Mouse (Mus musculus): ENCODE data around the gene Strn4. TPM values are rescaled to one million over a fixed set of nuclear protein-coding genes. Genes with fewer than 3 reads are reported as not detected.
A peak's percentile ranks its signal among the peaks of the same experiment; 100 is the strongest.

The Strn4 gene
- total and polyA plus RNA-seq, 3 experiments: 55.5 to 94.2 (median 56.2) TPM

- Histone ChIP-seq H3K4me1 (ENCODE audit: control insufficient read depth, insufficient read depth, low read length) (peaks cover 8% of the 10 kb centered on the region), H3K27ac (peak overlapping the region; percentile 51; the same call in 1 of the 2 replicates), H3K9ac (ENCODE audit: low read depth, low read length) (no peak overlapping the region), H3K27me3 (ENCODE audit: control insufficient read depth, insufficient read depth, low read length) (no peaks in the 10 kb centered on the region), H3K4me3 (no peak overlapping the region), H3K36me3 (ENCODE audit: control insufficient read depth, insufficient read depth, low read length) (no peaks in the 10 kb centered on the region), H3K79me2 (replicated peaks; ENCODE audit: control insufficient read depth, insufficient read depth, low read length) (no peaks in the 10 kb centered on the region)
- no peak for TF ChIP-seq EP300 (IDR thresholded peaks at IDR 0.05; ENCODE audit: insufficient read depth, low read depth, low read length)
- no peak for TF ChIP-seq CTCF (IDR thresholded peaks at IDR 0.05)
- no peak for TF ChIP-seq POLR2A (IDR thresholded peaks at IDR 0.05; ENCODE audit: insufficient read depth, low read depth, low read length)
- intact Hi-C loops (cut with DNase I): no loop called here
- DNase-seq: no peak
- WGBS: 49% methylated on average over 4 of the region's 4 CpGs
These were observed 25.4 kb downstream of the Strn4 start for GRCm38 (mm10) chr7:16841078-16841477.

GRCm38 (mm10) chr7:16841561-16842560 lies 26.2 kb downstream of the Strn4 start:
- DNase-seq: peak in 1 of 2 experiments; percentile 68
- Histone ChIP-seq H3K4me3 (0 out of 2 replicates have a peak overlapping the region, but pooled peaks have one; percentile 16), H3K36me3 (ENCODE audit: control insufficient read depth, insufficient read depth, low read length) (no peaks in the 10 kb centered on the region), H3K27ac (peak overlapping the region; percentile 51), H3K27me3 (ENCODE audit: control insufficient read depth, insufficient read depth, low read length) (no peaks in the 10 kb centered on the region), H3K9ac (ENCODE audit: low read depth, low read length) (peak overlapping the region; percentile 85), H3K79me2 (replicated peaks; ENCODE audit: control insufficient read depth, insufficient read depth, low read length) (no peaks in the 10 kb centered on the region), H3K4me1 (ENCODE audit: control insufficient read depth, insufficient read depth, low read length) (peaks cover 8% of the 10 kb centered on the region)
- 25% methylated on average over 11 of the region's 11 CpGs for WGBS
- no peak for TF ChIP-seq EP300 (IDR thresholded peaks at IDR 0.05; ENCODE audit: insufficient read depth, low read depth, low read length)
- no peak for TF ChIP-seq CTCF (IDR thresholded peaks at IDR 0.05)
- TF ChIP-seq POLR2A (IDR thresholded peaks at IDR 0.05; ENCODE audit: insufficient read depth, low read depth, low read length): no peak
- intact Hi-C loops (cut with DNase I): loop anchor here (2.0 kb wide), 1 partner anchor 15 kb away; no protein-coding TSS in a partner anchor

GRCm38 (mm10) chr7:16842645-16843063 lies 27.0 kb downstream of the Strn4 start, which contains the start of gene Prkd2:
Prkd2 (plus strand) TSS chr7:16842902.
- H3K4me1 ChIP-seq (ENCODE audit: control insufficient read depth, insufficient read depth, low read length): peaks cover 9% of the 10 kb centered on the region
- peak within 1 kb of the TSS; percentile 99 for H3K27ac ChIP-seq
- DNase-seq: peak; percentile 95 to 98
- intact Hi-C loops (cut with DNase I): loop anchor here (2.0 kb wide), 1 partner anchor 16 kb away; no protein-coding TSS in a partner anchor
- no peaks in the 10 kb centered on the region for H3K36me3 ChIP-seq (ENCODE audit: control insufficient read depth, insufficient read depth, low read length)
- no peaks in the 10 kb centered on the region for H3K27me3 ChIP-seq (ENCODE audit: control insufficient read depth, insufficient read depth, low read length)
- H3K79me2 ChIP-seq (replicated peaks; ENCODE audit: control insufficient read depth, insufficient read depth, low read length): no peaks in the 10 kb centered on the region
- 1% methylated on average over 32 of the region's 32 CpGs for WGBS
- H3K4me3 ChIP-seq: peak within 1 kb of the TSS; percentile 62
- TF ChIP-seq POLR2A (IDR thresholded peaks at IDR 0.05; ENCODE audit: insufficient read depth, low read depth, low read length) (peak; percentile 80; the same call in 1 of the 2 replicates), CTCF (IDR thresholded peaks at IDR 0.05) (no peak), EP300 (IDR thresholded peaks at IDR 0.05; ENCODE audit: insufficient read depth, low read depth, low read length) (no peak)
- H3K9ac ChIP-seq (ENCODE audit: low read depth, low read length): peak within 1 kb of the TSS; percentile 85

- peak overlapping the region; percentile 99 for H3K27ac ChIP-seq
These were observed 27.9 kb downstream of the Strn4 start for GRCm38 (mm10) chr7:16843441-16844171.

GRCm38 (mm10) chr7:16844696-16845071 lies 29.0 kb downstream of the Strn4 start:
- H3K4me1 ChIP-seq (ENCODE audit: control insufficient read depth, insufficient read depth, low read length): peaks cover 9% of the 10 kb centered on the region
- 32% methylated on average over 3 of the region's 3 CpGs for WGBS
- no peaks in the 10 kb centered on the region for H3K27me3 ChIP-seq (ENCODE audit: control insufficient read depth, insufficient read depth, low read length)
- H3K79me2 ChIP-seq (replicated peaks; ENCODE audit: control insufficient read depth, insufficient read depth, low read length): no peaks in the 10 kb centered on the region
- peak overlapping the region; percentile 99 for H3K27ac ChIP-seq
- peak overlapping the region; percentile 67 for H3K9ac ChIP-seq (ENCODE audit: low read depth, low read length)
- intact Hi-C loops (cut with DNase I): loop anchor here (1.0 to 2.0 kb wide), 2 partner anchors 89 to 214 kb away; no protein-coding TSS in a partner anchor
- peak overlapping the region; percentile 62 for H3K4me3 ChIP-seq
- TF ChIP-seq EP300 (IDR thresholded peaks at IDR 0.05; ENCODE audit: insufficient read depth, low read depth, low read length) (no peak), CTCF (IDR thresholded peaks at IDR 0.05) (no peak), POLR2A (IDR thresholded peaks at IDR 0.05; ENCODE audit: insufficient read depth, low read depth, low read length) (no peak; the same call in 1 of the 2 replicates)
- H3K36me3 ChIP-seq (ENCODE audit: control insufficient read depth, insufficient read depth, low read length): peaks cover 3% of the 10 kb centered on the region; the same call in 1 of the 2 replicates
- peak in 1 of 2 experiments; percentile 53 for DNase-seq

More at GRCm38 (mm10) chr7:16843441-16844171, 27.9 kb downstream of the Strn4 start:
- peak overlapping the region; percentile 62 for H3K4me3 ChIP-seq
- intact Hi-C loops (cut with DNase I): loop anchor here (2.0 kb wide), 2 partner anchors 17 to 215 kb away; no protein-coding TSS in a partner anchor
- no peaks in the 10 kb centered on the region for H3K79me2 ChIP-seq (replicated peaks; ENCODE audit: control insufficient read depth, insufficient read depth, low read length)
- peak; percentile 76 to 78 for DNase-seq
- peak overlapping the region; percentile 80 for H3K9ac ChIP-seq (ENCODE audit: low read depth, low read length)
- peaks cover 9% of the 10 kb centered on the region for H3K4me1 ChIP-seq (ENCODE audit: control insufficient read depth, insufficient read depth, low read length)
- 5% methylated on average over 33 of the region's 33 CpGs for WGBS
- H3K36me3 ChIP-seq (ENCODE audit: control insufficient read depth, insufficient read depth, low read length): peaks cover 3% of the 10 kb centered on the region; the same call in 1 of the 2 replicates
- H3K27me3 ChIP-seq (ENCODE audit: control insufficient read depth, insufficient read depth, low read length): no peaks in the 10 kb centered on the region
- TF ChIP-seq POLR2A (IDR thresholded peaks at IDR 0.05; ENCODE audit: insufficient read depth, low read depth, low read length) (peak; percentile 65; the same call in 1 of the 2 replicates), CTCF (IDR thresholded peaks at IDR 0.05) (no peak), EP300 (IDR thresholded peaks at IDR 0.05; ENCODE audit: insufficient read depth, low read depth, low read length) (no peak)

All from heart, adult 2 months (tissue).